Mouse (Mus musculus) gastrocnemius, postnatal 14 days (tissue): ENCODE results near the gene Fbxo8. TPM values are rescaled to one million over a fixed set of nuclear protein-coding genes. Genes with fewer than 3 reads are reported as not detected.

Experiments used
- DNase-seq: peaks from one replicate; pipeline ENCODE4 v3.0.0; 2021; ENCODE audit warnings: mixed read lengths
- intact Hi-C: fragments of 180-260 bp; cut with DNase I; formaldehyde crosslinking; loops from one replicate; pipeline ENCODE4 v1.15.1; 2025; ENCODE audit warnings: low total_unique reads
- long read RNA-seq, 2 experiments: library from polyadenylated mRNA; stranded (forward); transcript quantifications; one replicate each; pipeline ENCODE4 v2.0.0; 2021
- total RNA-seq, 2 experiments: library from RNA; stranded (reverse); gene quantifications; 2 replicates each; pipeline ENCODE4 v1.2.3; 2021

The Fbxo8 gene
- 10 to 100 TPM; 17.6 to 18.7 TPM for total RNA-seq
- long read RNA-seq, experiment 1, transcript Fbxo8-201 (6 exons, 3,571 nt), result major isoform, 11 of 19 reads
- long read RNA-seq, experiment 1, partial matches to known transcripts, result 0 of 19 reads
- long read RNA-seq, experiment 1, other reads (novel, unspliced or antisense), result 7 of 19 reads
- long read RNA-seq, experiment 2, transcript Fbxo8-201 (6 exons, 3,571 nt), result major isoform, 15 of 22 reads
- long read RNA-seq, experiment 2, partial matches to known transcripts, result 1 of 22 reads
- long read RNA-seq, experiment 2, other reads (novel, unspliced or antisense), result 5 of 22 reads

DNA sequence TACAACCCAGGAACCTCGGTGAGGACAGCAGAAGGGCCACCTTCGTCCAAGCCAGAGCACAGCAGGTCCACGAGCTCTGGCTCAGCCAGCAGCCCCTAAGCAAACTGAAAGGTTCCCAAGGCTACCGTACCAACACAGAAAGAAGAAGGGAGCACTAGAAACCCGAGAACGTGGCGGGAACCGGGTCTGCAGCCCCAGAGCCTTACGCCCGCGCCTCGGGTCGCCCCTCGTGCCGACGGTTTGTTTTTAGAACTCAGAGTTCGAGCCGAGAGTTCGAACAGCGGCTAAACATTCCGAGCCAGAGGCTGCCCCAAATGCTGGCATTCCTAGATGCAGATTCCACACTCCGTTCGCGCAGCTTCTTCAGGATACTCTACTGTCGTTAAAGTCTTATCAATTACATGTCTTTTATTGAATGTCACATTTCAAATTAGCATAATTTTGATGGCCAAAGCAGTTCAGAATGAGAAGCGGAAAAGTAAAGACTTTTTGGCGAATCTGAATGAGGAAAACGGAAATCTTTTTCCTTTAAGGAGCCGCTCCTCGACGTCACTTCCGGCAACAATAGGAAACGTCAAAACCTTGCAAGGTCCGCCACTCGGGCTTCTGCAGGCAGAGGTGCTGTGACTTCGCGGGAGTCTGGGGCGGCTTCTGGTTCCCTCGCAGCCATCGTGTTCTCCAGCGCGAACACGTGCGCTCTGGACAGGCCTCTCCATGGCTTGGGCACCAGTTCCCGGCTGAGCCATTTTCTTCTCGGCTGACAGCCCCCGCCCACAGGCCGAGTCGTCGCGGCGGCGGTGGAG lies at the start of gene Fbxo8, which contains the start of gene Cep44:
TSS of gene Fbxo8 (plus strand) at position 533 of the 803 bp plus-strand sequence.
TSS of gene Cep44 (minus strand) at position 490 of the 803 bp plus-strand sequence.
- peak; percentile 78 for DNase-seq
- intact Hi-C loops, result no loop called here

DNA sequence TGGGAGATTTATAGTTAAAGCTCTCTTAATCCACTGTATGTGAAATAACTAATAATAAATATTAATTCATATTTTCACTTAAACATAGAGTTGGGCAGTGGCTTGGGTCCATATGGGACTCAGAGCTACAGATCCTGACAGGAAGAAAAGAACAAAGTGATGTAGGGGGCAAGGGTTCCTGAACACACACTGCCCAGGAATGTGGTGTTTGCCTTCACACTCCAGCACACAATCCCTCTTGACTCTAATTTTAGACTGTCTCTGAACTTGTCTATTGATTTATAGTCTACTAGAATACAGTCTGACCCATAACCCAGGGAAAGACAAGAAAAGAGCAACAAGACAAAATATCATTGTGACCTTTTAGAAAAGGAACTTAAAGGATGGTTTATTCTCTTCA lies 49.0 kb upstream of the Fbxo8 start:
- no peak for DNase-seq

DNA sequence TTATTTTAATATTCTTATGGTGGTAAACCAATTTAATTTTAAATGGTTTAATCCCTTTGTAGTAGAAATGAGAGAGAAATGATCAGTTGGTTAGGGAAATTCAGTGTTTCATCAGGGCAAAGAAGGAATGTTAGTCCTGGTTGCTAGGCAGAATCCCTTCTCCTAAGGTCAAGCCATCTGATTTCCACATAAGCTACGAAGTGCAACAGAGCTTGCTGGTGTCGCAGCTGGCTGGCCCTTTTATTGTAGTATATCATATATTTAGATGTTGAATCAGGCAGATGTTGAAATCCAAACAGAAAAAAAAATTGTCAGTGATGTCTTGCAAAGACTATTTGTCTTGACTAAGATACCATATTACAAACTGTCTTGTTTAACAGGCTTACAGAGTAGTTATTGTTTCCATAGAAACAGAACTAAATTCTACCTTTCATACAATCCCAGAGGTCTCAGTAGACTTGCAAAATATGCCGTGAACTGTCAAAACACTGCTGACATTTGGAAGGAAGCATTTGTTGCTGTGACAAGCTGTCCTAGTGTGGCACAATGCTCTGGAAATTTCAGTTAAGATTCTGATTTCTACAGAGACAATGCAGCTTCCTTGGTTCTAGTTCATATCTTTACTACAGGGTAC lies 42.5 kb upstream of the Fbxo8 start:
- DNase-seq, result no peak

More for the DNA sequence above, 49.0 kb upstream of the Fbxo8 start:
- intact Hi-C loops, result no loop called here

DNA sequence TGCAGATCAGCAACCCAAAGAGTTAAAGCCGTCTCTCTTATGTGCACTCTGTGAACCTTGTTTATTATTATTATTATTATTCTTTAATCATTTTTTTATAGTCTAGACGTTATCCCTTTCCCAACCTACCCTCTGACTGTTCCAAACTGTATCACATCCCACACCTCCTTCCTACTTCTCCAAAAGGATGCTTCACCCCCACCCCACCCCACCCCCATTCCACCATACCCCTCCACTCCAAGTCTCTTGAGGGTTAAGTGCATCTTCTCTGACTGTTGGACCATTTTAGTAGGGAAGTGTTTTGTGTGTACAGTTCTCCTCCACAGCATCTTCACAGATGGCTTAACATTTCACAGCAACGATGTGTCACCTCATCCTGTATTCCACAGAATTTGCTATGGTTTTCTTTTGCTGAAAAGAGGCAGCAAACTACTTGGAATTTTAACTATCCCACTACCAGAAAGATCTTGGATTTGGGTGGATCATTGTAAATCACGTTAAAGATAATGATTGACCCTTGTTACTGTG lies 41.9 kb upstream of the Fbxo8 start:
- intact Hi-C loops, result no loop called here
- no peak for DNase-seq

More for the DNA sequence above, 42.5 kb upstream of the Fbxo8 start:
- intact Hi-C loops, result no loop called here

DNA sequence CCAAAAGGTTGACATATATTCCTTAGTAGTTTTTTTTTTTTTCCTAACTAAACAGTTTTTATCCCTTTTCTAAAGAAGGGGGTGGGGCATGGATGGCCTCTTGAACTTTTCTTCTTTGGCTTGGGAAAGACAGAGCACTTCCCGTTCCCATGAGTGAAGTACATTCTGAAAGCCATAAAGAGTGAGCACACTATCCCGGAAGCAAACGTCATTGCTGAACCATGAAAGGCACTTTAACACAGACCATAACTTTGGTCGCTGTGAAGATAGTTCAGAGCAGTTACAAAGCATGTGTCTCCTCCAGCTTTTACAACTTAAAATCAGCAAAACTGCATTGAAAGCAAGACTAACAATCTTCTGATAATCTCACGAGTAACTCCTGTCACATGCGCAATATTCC lies 32.0 kb upstream of the Fbxo8 start:
- DNase-seq, result no peak
- intact Hi-C loops, result no loop called here

DNA sequence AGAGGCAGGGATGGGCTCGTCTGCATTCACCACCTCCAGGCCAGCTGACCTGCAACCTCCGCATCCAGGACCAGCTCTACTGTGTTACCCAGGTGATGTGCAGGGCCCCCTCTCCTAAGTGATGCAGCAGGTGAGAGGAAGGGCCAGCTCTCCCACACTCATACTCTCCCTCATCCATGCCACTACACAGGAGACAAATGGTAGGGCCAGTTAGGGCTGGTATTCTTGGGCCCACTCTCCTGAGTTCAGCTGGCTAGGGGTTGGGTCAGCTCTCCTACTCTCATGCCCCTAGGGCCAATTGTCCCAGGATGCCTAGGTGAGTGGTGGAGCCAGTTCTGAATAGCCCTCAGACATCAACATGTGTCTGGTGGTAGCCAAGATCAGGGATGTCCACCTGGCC lies 30.6 kb upstream of the Fbxo8 start:
- intact Hi-C loops, result no loop called here
- DNase-seq, result no peak

DNA sequence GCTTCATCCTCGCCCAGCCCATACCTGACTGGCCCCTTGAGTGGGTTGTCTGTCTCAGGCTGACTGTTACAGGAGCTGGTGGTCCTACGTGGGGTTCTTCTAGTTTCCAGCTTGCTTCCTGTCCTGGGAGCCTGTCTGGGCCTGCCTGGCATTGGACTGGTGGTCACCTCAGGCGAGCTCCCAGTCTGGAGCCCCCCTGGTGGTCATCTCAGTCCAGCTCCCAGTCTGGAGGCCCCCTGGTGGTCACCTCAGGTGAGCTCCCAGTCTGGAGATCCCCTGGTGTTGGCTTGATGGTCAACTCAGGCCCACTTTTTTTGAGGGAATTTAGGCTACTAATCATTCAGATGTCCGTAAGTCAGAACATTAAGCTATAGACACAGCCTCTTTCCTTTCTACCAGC lies 29.8 kb upstream of the Fbxo8 start:
- intact Hi-C loops, result no loop called here
- no peak for DNase-seq

DNA sequence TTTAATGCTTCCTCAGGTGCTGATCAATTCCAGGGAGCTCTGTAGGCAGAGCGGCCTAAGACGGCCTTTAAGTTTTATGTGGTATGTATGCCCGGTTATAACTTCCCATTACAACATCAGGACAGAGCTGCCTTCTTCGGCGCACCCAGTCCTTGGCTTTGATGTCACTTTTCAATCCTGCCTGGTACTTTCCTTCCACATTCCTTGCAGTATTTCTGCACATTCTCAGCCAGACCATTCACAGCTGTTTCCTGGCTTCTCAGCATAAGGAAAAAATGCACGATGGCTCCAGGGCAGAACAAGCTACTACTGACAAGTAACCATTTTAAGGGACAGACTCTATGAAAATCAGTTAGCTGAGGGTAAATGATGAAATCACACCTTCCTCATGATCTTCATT lies 22.0 kb upstream of the Fbxo8 start:
- no peak for DNase-seq
- intact Hi-C loops, result no loop called here

DNA sequence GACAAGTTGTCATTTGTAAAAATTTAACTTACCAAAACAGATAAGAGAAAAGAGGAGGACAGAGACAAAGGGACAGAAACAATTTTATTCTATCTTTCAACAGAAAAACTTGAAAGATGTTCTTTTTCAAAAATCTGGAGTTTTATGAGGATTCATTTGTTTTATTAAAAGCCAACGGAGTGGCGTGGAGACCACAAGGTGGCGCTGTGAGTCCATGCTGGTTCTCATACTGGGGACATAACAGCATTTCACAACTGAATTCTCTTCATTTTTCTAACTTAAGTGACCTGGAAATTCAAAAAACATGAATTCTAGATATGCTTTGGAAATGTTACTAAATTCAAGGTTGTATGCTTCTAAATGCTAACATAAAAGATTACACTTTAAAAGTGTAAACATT lies 20.5 kb upstream of the Fbxo8 start:
- intact Hi-C loops, result no loop called here
- peak; percentile 68 for DNase-seq

DNA sequence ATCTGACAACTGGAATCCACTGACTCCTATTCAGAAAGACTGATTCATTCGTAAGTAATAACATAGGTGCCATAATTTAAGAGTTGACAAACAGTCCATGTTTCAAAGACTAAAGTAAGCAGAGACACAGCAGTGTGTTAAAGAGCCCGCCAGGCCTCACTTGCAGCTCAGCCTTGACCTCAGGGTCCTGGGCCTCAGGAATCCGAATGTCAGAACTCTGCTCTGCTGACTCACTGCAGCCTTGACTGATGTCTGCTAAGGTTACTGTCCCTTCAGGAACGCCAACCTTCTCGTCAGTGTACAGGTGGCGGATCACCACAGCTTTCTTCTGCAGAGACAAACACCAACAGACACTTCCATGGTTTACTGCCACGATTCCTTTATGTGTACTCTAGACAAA lies 10.2 kb upstream of the Fbxo8 start:
- DNase-seq, result no peak
- intact Hi-C loops, result no loop called here

DNA sequence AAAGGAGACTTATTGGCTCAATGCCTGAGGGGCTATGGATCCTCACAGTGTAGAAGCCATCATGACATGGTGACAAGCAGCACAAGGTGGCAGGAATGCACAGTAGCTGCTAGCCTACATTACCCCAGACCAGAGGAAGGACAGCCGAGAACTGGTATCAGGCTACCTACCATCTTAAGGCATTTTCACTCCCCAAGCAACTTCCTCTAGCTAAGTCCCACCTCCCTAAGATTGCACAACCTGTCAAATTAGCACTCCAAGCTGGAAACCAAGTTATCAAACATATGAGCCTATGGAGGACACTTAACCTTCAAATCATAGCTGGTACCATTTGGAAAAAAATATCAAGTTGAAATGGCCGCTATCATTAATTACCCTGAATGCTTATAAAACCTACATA lies 3.0 kb upstream of the Fbxo8 start:
- no peak for DNase-seq
- intact Hi-C loops, result no loop called here

DNA sequence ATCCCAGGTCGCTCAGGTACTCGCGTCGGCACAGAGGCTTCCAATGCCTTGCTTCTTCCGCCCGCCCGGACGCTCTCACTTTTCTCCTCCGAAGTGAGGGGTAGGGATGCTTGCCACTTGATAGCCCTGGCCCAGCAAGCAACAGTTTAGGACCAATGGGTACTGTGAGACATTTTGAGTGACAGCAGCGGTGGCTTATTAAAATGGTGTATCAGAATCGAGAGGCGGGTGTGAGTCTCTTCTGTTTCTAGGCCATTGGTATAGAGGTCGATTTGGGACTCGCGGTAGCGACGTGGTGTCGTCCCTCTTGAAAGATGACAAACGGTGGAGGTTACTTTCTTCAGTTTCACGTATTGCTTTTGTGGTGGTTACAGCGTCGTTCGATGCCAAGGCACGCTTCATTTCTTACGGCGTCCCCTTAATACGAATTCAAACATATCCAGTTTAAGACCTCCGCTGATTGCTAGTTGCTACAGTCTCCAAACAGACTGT lies 517 bp downstream of the Fbxo8 start:
- intact Hi-C loops, result no loop called here
- DNase-seq, result peak; percentile 81

DNA sequence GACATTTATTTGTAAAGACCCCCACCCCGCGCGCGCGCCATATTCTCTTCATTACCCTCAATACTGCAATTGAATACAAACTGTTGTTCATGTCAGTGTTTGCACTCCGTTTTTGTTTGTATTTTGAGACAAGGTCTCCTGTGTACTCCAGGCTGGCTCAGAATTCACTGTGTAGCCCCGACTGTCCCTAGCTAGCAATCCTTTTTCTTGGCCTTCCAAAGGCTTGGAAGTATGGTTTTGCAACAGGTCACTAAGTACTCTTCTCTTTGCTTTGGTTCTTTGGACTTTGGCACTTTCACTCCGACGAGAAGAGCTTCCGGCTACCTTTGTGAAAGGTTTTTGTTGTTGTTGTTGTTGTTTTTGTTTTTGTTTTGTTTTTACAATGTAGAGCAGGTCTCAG lies 1.2 kb downstream of the Fbxo8 start:
- intact Hi-C loops, result no loop called here
- DNase-seq, result no peak

DNA sequence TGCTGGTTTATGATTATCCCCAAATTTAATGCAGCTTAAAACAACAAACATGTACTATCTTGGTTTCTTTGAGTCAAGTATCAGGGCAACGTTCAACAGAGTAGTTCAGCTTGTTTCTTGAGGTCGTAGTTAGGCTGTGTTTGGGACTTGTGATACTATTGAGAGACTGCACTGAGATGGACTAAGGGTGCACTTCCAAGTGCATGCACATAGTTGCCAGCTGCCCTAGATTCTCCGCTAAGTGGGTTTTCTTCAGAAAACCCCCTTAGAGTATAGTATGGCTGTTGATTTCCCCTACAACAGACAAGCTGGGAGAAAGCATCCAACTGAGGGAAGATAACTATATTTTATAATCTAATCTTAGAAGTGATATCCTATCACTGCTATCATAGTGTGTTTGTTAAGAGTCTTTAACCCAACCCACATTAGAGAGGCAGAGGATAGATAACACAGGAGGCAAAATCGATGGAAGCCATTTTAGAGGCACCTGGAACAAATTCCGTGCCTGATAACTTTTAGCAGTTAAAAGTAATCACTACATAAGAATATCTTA lies 1.7 kb downstream of the Fbxo8 start:
- intact Hi-C loops, result no loop called here
- DNase-seq, result no peak

DNA sequence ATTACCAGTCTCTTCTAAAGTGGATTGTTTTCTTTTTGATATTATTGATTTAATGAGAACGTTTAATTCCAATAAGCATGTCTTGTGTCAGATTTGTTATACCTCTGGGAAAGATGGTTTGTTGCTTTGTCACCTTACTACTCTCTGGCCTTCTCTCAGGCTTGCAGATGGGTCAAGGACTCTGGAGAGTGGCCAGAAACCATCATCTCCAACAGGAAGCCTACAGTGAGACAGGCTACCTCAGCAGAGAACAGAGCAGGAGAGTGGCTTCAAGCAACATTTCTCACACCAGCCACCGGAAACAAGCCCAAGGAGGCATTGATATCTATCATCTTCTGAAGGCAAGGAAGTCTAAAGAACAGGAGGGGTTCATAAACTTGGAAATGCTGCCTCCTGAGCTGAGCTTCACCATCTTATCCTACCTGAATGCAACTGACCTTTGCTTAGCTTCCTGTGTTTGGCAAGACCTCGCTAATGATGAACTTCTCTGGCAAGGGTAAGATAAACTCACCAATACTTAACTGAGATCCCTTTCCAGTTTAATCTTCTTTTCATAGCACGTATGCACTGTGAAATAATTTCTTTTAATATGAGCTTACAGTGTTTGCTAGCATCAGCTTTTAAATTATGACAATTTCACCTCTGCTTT lies 13.6 kb downstream of the Fbxo8 start:
- intact Hi-C loops, result no loop called here
- no peak for DNase-seq

DNA sequence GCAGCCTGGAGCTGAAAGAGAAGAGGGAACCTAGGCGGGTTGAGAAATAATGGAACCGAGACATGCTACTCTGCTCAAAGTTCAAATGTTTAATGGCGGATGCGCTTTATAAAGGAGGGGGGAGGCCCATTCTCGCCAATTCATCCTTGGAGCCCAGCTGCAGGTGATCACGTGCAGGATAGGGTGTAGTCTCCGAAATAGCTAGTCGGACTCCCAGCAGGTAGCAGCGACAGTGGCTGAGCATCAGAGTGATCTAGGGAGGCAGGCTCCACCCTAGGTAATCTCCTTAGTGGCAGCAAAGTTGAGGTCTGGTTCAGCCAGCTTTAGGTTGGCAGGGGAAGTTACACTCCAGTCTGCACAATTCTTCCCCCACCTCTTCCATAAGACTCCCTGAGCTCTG lies 16.0 kb downstream of the Fbxo8 start:
- intact Hi-C loops, result no loop called here
- DNase-seq, result no peak

DNA sequence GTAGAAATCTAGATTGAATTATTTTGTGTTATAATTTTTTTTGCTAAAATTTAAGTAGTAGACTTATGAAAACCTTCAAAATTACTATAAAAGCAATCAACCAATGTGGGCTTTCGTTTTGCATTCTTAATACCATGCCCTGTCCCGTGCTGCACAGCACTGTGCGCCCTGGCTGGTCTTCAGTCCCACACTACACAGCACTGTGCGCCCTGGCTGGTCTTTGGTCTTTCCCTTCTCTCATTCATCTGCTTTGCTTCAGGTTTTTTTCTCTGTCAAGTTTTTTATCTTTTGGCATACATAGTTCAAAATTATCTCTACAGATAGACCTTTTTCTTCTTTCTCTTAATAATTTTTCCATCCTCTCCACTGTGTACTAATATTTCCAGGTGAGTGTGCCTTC lies 30.0 kb downstream of the Fbxo8 start:
- intact Hi-C loops, result no loop called here

DNA sequence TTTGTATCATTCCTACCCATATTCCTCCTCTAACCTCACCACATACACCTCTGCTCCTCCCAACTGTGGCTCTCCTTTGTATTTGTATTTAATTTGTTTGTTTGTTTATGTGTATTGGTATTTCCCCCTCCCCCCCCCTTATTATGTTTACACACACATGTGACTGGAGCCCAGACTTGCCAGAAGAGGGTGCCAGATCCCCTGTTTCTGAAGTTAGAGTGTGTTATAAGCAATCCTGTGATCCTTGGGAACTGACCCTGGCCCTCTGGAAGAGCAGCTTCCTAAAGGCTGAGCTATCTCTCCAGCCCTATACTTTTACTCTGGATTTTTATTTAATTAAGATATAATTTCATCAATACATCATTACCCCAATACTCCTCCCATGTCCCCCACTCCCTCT lies 32.0 kb downstream of the Fbxo8 start:
- DNase-seq, result no peak

More for the DNA sequence above, 30.0 kb downstream of the Fbxo8 start:
- peak; percentile 31 for DNase-seq

DNA sequence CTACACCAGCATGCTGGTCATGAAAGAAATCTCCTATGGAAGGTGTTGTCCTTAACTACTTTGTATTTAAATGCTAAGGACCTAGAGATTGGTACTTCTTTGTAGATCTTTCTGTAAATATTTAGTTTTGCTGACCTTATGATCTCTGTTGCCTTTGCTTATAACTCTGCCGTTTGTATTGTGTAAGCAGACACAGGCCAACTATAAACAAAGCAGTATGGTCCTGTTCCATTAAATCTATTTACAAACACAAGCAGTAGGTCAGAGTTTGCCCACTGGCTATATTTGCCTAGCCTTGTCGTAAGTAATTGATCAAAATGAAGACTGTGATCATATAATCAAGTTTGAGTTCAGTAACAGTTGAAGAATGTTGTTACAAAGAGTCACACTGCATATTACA lies 38.1 kb downstream of the Fbxo8 start:
- DNase-seq, result no peak
- intact Hi-C loops, result no loop called here

More for the DNA sequence above, 32.0 kb downstream of the Fbxo8 start:
- intact Hi-C loops, result no loop called here
